9 mouse cellular contexts compared by ENCODE assay signal in genomic region chr5:135702682-135703192, GRCm38 (mm10). TPM values are rescaled to one million over a fixed set of nuclear protein-coding genes. Genes with fewer than 3 reads are reported as not detected.
DNase-seq lines count a peak whose midpoint lies in the region; ATAC-seq and TF ChIP-seq lines count a peak whose summit lies in the region.
"Had no signal": no experiment of that assay in that cellular context is flagged by ENCODE, and none has a peak within 500 bp of the region (broad histone marks: within the 10 kb centered on the region; RNA-seq: fewer than 3 reads in every experiment).

No protein-coding gene starts in this region.

- peak; percentile 37 for TF ChIP-seq CTCF in left cerebral cortex, adult 2 months (IDR thresholded peaks at IDR 0.05)

- no peaks in the 10 kb centered on the region for H3K4me1 ChIP-seq in midbrain, embryonic 10.5 days
- H3K4me1 ChIP-seq: neural tube, embryonic 13.5 days had no signal

- peak; percentile 89 for DNase-seq in right cerebral cortex, adult 18-20 months
- DNase-seq in right cerebral cortex, postnatal 4 days: no peak
- DNase-seq in frontal cortex, postnatal 36 days (ENCODE audit: low spot score in 2 of 2): peak; percentile 72 to 82
- peak; percentile 64 to 68 for DNase-seq in left cerebral cortex, adult 2 months (ENCODE audit: extremely low spot score in 1 of 2, low spot score in 2 of 2)
- peak; percentile 88 to 89 for DNase-seq in thymus, postnatal 10 days (ENCODE audit: low spot score in 2 of 2)
- no peak for DNase-seq in midbrain, embryonic 10.5 days (ENCODE audit: low spot score)
- DNase-seq in gastrocnemius, postnatal 36 days: no peak

- WGBS in midbrain, embryonic 10.5 days: 78% methylated on average over 15 of the region's 15 CpGs

- no peaks in the 10 kb centered on the region for H3K27me3 ChIP-seq in midbrain, embryonic 10.5 days (ENCODE audit: low read depth, poor library complexity, severe bottlenecking)
- H3K27me3 ChIP-seq: neural tube, embryonic 13.5 days had no signal

- H3K27ac ChIP-seq in left cerebral cortex, adult 2 months: peak overlapping the region; percentile 87
- H3K27ac ChIP-seq in midbrain, embryonic 10.5 days (replicated peaks): no peak overlapping the region
- H3K27ac ChIP-seq: neural tube, embryonic 13.5 days had no signal

- no peak overlapping the region for H3K4me3 ChIP-seq in left cerebral cortex, adult 2 months
- H3K4me3 ChIP-seq in midbrain, embryonic 10.5 days: no peak overlapping the region
- H3K4me3 ChIP-seq: neural tube, embryonic 13.5 days had no signal

- H3K9me3 ChIP-seq in midbrain, embryonic 10.5 days (replicated peaks): no peaks in the 10 kb centered on the region
- H3K9me3 ChIP-seq: neural tube, embryonic 13.5 days had no signal

- H3K36me3 ChIP-seq in midbrain, embryonic 10.5 days: peaks cover 77% of the 10 kb centered on the region

- peak; percentile 88 for ATAC-seq in megakaryocyte progenitor cell, adult 5-6 weeks (replicated peaks; ENCODE audit: poor library complexity)

- intact Hi-C loops in left cerebral cortex, adult 2 months (cut with DNase I): loop anchor here (5.0 kb wide), 1 partner anchor 70 kb away; the partner anchor contains the start of gene Rhbdd2
- intact Hi-C loops in gastrocnemius, postnatal 36 days (cut with DNase I): no loop called here

RNA-seq across cellular contexts. Expression of gene Por, which starts 32.9 kb away (rescaled TPM):
- total RNA-seq in left cerebral cortex, adult 2 months (2021): 10 to 100 TPM; 86.0 to 93.6 TPM
- total RNA-seq in megakaryocyte progenitor cell, adult 5-6 weeks (2015): 12.7 and 21.3 TPM in 2 replicates
- total RNA-seq in megakaryocyte progenitor cell, adult 5-6 weeks (2017): 25.2 and 36.5 TPM in 2 replicates
- polyA plus RNA-seq in midbrain, embryonic 10.5 days (2016; fragmentation: Nextera tagmentation; extraction: Ambion mirVana): 114 and 145 TPM in 2 replicates
- 10 to 100 TPM; 26.3 to 31.8 TPM for total RNA-seq in gastrocnemius, postnatal 36 days (2021)

RNA-seq across cellular contexts. Expression of gene Tmem120a, which starts 41.5 kb away (rescaled TPM):
- 10 to 100 TPM; 18.3 to 18.4 TPM for total RNA-seq in left cerebral cortex, adult 2 months (2021)
- total RNA-seq in megakaryocyte progenitor cell, adult 5-6 weeks (2015): 8.5 and 11.6 TPM in 2 replicates
- 8.2 and 19.1 TPM in 2 replicates for total RNA-seq in megakaryocyte progenitor cell, adult 5-6 weeks (2017)
- polyA plus RNA-seq in midbrain, embryonic 10.5 days (2016; fragmentation: Nextera tagmentation; extraction: Ambion mirVana): 64.1 and 65.9 TPM in 2 replicates
- total RNA-seq in gastrocnemius, postnatal 36 days (2021): 1 to 10 TPM; 4.3 to 7.8 TPM

Comparison
In these comparisons a context has a peak if more than half of its experiments do, and no peak if none do; other contexts are left out.
1. DNase-seq: peak in right cerebral cortex, adult 18-20 months (single experiment), frontal cortex, postnatal 36 days (2 of 2), left cerebral cortex, adult 2 months (2 of 2) and thymus, postnatal 10 days (2 of 2); none in right cerebral cortex, postnatal 4 days (single experiment), midbrain, embryonic 10.5 days (single experiment) and gastrocnemius, postnatal 36 days (0 of 2).